Mouse (Mus musculus) urinary bladder, postnatal 4 days (tissue): Measurements from ENCODE around the gene Gpr157.
A peak's percentile ranks its signal among the peaks of the same experiment; 100 is the strongest.

Experiments
- DNase-seq, 2 experiments: peaks; one replicate each; pipeline ENCODE4 v3.0.0; 2021 to 2022; ENCODE audit warnings: low spot score in 2 of 2

Gpr157 gene

GRCm38 (mm10) chr4:150109636-150110035, 22.5 kb downstream of the Gpr157 start:
- DNase-seq = no peak

GRCm38 (mm10) chr4:150110373-150110772, 23.2 kb downstream of the Gpr157 start:
- DNase-seq = no peak

GRCm38 (mm10) chr4:150112867-150113266, 25.7 kb downstream of the Gpr157 start:
- no peak for DNase-seq

DNA sequence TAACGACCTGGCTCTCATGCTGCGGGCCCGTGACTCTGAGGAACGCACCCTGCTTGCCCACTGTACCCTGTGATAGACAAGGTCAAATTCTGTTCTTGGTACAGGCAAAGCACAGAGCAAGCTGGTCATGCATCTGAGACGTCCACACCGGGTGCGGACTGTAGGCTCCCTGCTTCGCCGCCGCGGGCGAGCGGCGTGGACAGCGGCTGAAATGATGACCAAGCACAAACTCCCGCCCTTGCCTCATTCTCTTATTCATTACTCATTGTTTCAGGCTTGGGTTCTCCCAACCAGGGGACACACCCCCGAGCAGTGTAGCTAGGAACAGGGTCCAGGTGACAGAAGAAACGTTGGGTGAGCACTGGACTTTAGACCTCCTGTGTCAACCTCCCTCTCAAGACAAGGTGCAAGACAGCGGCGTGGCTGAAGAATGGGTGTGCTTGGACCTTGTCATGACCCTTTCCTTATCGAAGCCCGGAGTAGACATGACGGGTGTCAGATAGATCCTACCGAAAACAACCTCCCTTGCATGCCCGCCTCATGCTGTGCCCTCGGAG, 27.4 kb downstream of the Gpr157 start:
- DNase-seq = no peak

- no peak for DNase-seq
Measured at GRCm38 (mm10) chr4:150117311-150117710, 30.1 kb downstream of the Gpr157 start.

- DNase-seq = no peak
Measured at GRCm38 (mm10) chr4:150118163-150118562, 31.0 kb downstream of the Gpr157 start.

DNA sequence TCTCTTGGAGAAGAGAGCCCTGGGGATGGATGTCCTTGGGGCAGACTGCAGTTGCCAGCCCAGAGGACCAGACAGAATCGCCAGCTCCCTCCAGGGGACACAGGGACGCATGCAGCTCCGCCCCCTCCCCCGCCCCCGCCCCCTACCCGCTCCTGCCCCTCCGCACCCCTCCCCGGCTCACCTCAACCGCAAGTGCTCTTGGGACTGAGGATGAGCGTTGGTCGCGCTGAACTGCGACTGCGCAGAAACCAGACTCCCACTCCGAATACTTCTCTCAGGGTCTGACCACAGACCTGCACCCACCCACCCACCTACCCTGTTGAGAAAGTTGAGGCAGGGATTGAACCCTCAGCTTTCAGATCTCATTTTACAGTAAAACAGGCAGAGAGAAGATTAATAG, 31.9 kb downstream of the Gpr157 start, which contains the start of gene Slc2a5:
Gene Slc2a5 (plus strand): TSS at position 229 of the 400 bp plus-strand sequence.
- DNase-seq = no peak

GRCm38 (mm10) chr4:150119640-150120039, 32.5 kb downstream of the Gpr157 start:
- no peak for DNase-seq

- no peak for DNase-seq
Measured at GRCm38 (mm10) chr4:150120173-150120833, 33.1 kb downstream of the Gpr157 start.

- no peak for DNase-seq
Measured at GRCm38 (mm10) chr4:150121430-150121829, 34.3 kb downstream of the Gpr157 start.

DNA sequence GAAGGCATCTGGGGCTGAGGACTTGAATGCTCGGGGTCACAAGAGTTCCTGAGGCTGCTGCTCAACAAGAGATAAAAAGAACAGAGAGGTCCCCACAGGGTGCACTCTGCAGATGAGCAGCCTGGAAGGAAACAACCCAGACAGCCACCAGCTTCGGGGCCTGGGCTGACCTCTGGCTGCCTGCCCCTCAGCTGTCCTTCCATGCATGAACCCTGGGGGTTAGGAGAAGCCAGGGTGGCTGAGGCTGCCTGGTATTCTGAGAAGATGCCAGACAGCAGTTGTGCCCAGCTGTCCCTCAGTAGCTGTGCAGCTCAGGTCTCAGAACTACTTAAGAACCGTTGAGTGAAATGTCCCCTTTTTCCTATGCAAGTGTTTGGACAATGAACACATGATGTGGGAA, 35.3 kb downstream of the Gpr157 start:
- no peak for DNase-seq

DNA sequence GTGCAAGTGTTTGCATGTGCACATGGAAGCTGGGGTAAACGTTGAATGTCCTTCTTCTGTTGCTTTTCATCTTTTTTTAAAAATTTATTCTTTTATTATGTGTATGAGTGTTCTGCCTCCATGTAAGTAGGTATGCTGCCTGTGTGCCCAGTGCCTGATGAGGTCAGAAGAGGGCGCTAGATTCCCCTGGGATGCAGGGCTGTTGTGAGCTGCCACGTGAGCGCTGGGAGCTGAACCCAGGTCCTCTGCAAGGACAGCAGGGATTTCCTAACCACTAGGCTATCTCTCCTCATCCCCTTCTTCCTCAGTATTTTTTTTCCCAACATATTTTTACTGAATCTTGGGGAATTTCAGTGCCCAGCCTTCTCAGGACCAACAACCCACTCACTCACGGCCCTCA, 39.2 kb downstream of the Gpr157 start:
- no peak for DNase-seq

- DNase-seq = no peak
Measured at GRCm38 (mm10) chr4:150127894-150128293, 40.7 kb downstream of the Gpr157 start.

- DNase-seq = no peak
Measured at GRCm38 (mm10) chr4:150128571-150128970, 41.4 kb downstream of the Gpr157 start.

DNA sequence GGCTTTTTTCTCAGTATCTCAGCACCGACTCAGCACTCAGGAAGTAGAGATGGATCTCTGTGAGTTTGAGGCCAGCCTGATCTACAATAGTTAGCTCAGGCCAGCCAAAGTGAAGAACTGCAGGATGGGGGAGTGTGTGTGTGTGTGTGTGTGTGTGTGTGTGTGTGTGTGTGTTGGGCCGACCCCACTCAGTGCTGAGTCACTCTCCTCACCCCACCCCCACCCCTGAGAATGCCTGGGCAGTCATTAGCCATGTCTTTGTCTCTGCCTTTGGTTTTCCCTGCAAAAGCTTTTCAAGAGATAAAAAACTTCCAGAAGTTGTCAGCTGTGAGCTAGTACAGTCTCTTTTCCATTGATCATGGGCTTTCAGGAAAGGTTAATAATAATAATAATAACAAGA, 43.5 kb downstream of the Gpr157 start:
- DNase-seq = no peak

DNA sequence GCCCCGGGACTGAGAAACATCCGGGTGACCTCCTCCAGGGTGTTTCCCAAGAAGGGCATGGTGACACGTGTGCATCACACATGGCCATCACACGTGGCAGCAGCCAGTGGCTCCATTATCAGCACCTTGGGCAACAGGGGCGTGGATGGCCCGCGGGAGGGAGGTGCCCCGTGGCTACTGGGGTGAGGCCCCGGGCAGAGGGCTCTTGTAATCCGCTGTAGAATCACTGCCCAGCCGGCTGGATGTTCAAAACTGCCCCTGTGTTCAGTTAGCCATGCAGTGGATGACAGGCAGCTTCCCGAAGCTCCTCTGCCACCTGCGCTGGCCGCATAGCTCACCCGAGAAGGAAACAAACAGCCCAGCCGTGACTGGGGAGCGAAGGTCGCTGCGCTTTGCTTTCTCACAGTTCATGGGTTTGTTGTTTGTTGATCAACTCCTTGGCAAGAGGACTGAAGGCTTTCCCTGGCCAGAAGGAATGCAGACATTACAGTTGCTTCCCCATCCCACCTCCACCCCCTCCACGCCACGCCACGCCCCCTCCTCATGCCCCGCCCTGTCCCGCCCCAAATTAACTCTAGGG, 45.6 kb downstream of the Gpr157 start:
- no peak for DNase-seq

- no peak for DNase-seq
Measured at GRCm38 (mm10) chr4:150135254-150135653, 48.1 kb downstream of the Gpr157 start.

DNA sequence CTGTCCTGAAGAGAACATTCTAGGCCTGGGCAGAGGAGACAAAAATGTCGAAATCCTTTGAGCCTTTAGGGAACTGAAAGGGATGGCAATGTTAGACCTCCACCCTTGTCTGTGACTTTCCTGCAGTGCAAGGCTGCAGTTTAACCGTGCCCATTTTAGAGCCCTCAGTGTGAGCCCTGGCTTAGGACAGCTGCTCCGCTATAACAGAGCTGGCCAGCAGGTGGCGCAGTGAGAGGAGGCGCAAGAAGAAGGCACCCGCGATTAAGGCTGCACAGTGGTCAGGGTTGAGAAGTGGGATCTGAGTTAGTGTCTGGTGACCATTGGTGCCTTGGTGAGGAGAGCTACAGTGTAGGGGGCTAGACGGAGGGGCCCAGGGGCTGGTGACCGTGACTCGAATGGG, 49.5 kb downstream of the Gpr157 start:
- DNase-seq = peak; percentile 53 to 83

DNA sequence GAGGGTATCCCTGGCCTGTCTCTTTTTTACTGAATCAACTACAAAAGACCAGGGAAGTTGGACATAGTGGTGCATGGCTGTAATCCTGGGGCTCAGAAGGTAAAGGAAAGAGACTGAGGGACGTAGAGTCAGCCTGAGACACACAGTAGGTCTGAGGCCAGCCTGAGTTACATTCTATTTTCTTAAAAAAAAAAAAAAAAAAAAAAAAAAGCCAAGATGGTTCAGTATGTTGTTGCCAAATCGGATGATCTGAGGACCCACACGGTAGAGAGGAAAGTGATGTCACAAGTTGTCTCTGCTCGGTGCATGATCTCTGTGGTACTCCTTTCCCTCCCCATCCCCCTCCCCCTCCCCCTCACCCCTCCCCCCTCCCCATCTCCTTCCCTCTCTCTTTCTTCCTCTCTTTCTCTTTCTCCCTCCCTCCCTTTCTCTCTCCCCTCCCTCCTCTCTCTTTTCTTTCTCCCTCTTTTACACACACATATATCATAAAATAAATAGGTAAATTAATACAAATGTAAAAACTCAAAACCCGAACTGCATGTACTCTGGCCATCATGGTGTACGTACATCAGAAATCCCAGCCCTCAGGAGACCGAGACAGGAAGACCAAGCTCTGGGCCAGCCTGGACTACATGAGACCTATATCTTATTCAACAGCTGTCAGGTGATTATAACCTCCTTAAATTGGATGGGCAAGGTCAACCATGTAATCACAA, 50.4 kb downstream of the Gpr157 start:
- DNase-seq = no peak

DNA sequence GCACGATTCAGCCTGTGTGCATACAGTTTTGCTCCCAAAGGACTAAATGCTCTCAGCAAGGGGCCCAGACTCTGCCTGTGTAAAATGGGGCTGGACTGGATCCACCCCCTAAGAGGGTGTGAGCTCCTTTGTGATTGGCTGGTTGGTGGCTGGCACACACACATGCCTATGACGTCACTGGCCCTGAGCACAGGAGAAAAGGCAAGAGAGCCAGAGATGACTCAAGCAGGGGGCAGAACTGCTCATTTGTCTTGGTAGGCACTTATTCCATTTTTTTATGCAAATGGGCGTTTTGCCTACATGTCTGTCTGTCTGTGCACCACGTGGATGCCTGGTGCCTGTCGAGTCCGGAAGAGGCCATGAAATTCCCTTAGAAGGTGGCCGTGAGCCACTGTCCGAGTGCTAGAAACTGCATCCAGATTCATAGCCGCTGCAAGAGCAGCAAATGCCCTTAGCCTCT, 50.9 kb downstream of the Gpr157 start:
- peak in 1 of 2 experiments; percentile 44 for DNase-seq

DNA sequence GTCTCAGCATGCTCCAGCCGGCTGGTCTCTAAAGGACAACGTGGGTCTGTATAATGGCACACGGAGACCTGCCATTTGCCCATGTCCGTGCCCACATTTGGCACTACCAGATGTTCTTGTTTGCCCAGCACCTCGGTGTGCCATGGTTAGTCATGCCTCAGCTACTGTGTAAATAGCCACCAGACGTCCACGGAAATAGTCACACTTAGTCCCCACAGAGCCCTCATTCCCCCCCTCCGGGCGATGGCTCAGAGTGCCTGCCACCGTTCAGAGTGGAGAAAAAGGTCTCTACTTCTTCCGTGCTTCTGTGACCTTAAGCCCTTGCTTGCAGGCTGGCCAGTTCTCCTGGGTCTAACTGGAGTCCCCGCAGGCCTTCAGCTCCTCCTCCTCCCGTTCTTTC, 51.9 kb downstream of the Gpr157 start:
- DNase-seq = no peak

DNA sequence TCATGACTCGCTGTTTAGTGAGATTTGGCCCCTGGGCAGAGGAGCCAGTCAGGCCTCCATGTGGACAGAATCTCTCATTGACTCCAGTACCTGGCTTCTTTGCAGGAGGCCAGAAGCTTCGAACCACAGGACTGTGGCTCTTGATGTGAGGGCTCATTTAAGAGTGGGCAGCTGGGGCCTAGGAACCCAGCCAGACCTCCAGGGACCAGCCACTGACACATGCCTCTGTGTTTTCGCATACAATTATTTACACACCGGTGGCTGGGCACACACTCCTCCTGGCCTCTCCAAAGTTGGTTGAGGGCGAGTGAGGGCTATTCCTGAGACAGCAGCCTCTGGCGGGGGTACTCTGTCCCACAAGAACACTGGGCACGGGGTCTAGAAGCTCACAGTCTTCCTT, 53.2 kb downstream of the Gpr157 start:
- no peak for DNase-seq

- no peak for DNase-seq
Measured at GRCm38 (mm10) chr4:150144242-150144641, 57.1 kb downstream of the Gpr157 start.
